Mouse (Mus musculus) midbrain, embryonic 16.5 days (tissue): ENCODE measurements at regions not wholly inside any gene's neighbourhood (a gene's known extent, or its start where the extent isn't known, plus 50 kb on each side); places are given as distances from the start of the nearest gene placed in this dataset.

Experiments
- ATAC-seq: fragments of 200-750 bp; cut with Nextera tagmentation; 2 replicates; pipeline ENCODE4 v1.8.0; 2017; ENCODE audit warnings: moderate TSS enrichment
- H3K27ac ChIP-seq: fragments of 300-500 bp; sonication (generic); 2 replicates; pipeline ENCODE4 v1.5.1; 2014; ENCODE audit warnings: mild to moderate bottlenecking, low read length, mixed read lengths
- H3K27me3 ChIP-seq: fragments of 300-500 bp; sonication (generic); 2 replicates; pipeline ENCODE4 v1.6.1; 2014; ENCODE audit warnings: low read depth, low read length, mixed read lengths; ENCODE audit not compliant: control insufficient read depth, insufficient read depth
- H3K36me3 ChIP-seq: fragments of 300-500 bp; sonication (generic); 2 replicates; pipeline ENCODE4 v1.6.1; 2014; ENCODE audit warnings: mild to moderate bottlenecking, low read length, moderate library complexity, mixed read lengths; ENCODE audit not compliant: control insufficient read depth, insufficient read depth
- H3K4me1 ChIP-seq: fragments of 300-500 bp; sonication (generic); 2 replicates; pipeline ENCODE4 v1.6.1; 2014; ENCODE audit warnings: mild to moderate bottlenecking, low read length, mixed read lengths; ENCODE audit not compliant: control insufficient read depth, insufficient read depth
- H3K4me2 ChIP-seq: fragments of 300-500 bp; sonication (generic); 2 replicates; pipeline ENCODE4 v1.6.1; 2014; ENCODE audit warnings: mild to moderate bottlenecking, low read length, mixed read lengths
- H3K4me3 ChIP-seq: fragments of 300-500 bp; sonication (generic); 2 replicates; pipeline ENCODE4 v1.5.1; 2014; ENCODE audit warnings: low read depth, mild to moderate bottlenecking, low read length, moderate library complexity, mixed read lengths
- H3K9ac ChIP-seq: fragments of 300-500 bp; sonication (generic); 2 replicates; pipeline ENCODE4 v1.6.1; 2014; ENCODE audit warnings: low read depth, low read length, mixed read lengths
- H3K9me3 ChIP-seq: fragments of 300-500 bp; sonication (generic); replicated peaks from 2 replicates; pipeline ENCODE4 v1.6.1; 2014; ENCODE audit warnings: mild to moderate bottlenecking, low read length, mixed read lengths; ENCODE audit not compliant: control insufficient read depth, poor library complexity, severe bottlenecking
- WGBS: fragments of 180-500 bp; shearing (Covaris S2); extraction: QIAGEN DNeasy Blood & Tissue Kit; methylation state at CpG from one replicate; pipeline ENCODE4 v1.1.7; 2014; 5-methylcytosine and 5-hydroxymethylcytosine counted together

GRCm38 (mm10) chr16:93146812-93147211, 320.9 kb upstream of the Runx1 start:
- no peaks in the 10 kb centered on the region for H3K9me3 ChIP-seq
- no peaks in the 10 kb centered on the region for H3K4me1 ChIP-seq
- no peak for ATAC-seq
- H3K4me3 ChIP-seq = no peak overlapping the region
- H3K27ac ChIP-seq = no peak overlapping the region
- no peak overlapping the region for H3K9ac ChIP-seq
- WGBS = 98% methylated on average over 3 of the region's 3 CpGs
- H3K4me2 ChIP-seq = no peak overlapping the region
- no peaks in the 10 kb centered on the region for H3K36me3 ChIP-seq
- no peaks in the 10 kb centered on the region for H3K27me3 ChIP-seq

GRCm38 (mm10) chr16:93145617-93146016, 319.7 kb upstream of the Runx1 start:
- Histone ChIP-seq H3K27ac (no peak overlapping the region), H3K4me3 (no peak overlapping the region), H3K9ac (no peak overlapping the region), H3K36me3 (no peaks in the 10 kb centered on the region), H3K4me1 (no peaks in the 10 kb centered on the region), H3K27me3 (no peaks in the 10 kb centered on the region), H3K4me2 (no peak overlapping the region), H3K9me3 (no peaks in the 10 kb centered on the region)
- ATAC-seq = no peak
- 68% methylated on average over 3 of the region's 3 CpGs for WGBS

GRCm38 (mm10) chr16:93144033-93144432, 318.1 kb upstream of the Runx1 start:
- H3K36me3 ChIP-seq = no peaks in the 10 kb centered on the region
- H3K4me2 ChIP-seq = no peak overlapping the region
- no peak overlapping the region for H3K4me3 ChIP-seq
- H3K9ac ChIP-seq = no peak overlapping the region
- WGBS = 95% methylated on average over 5 of the region's 5 CpGs
- H3K9me3 ChIP-seq = no peaks in the 10 kb centered on the region
- H3K4me1 ChIP-seq = no peaks in the 10 kb centered on the region
- no peaks in the 10 kb centered on the region for H3K27me3 ChIP-seq
- no peak for ATAC-seq
- H3K27ac ChIP-seq = no peak overlapping the region

GRCm38 (mm10) chr16:93143164-93143563, 317.2 kb upstream of the Runx1 start:
- no peaks in the 10 kb centered on the region for H3K9me3 ChIP-seq
- no peak overlapping the region for H3K4me2 ChIP-seq
- H3K27ac ChIP-seq = no peak overlapping the region
- H3K27me3 ChIP-seq = no peaks in the 10 kb centered on the region
- H3K4me3 ChIP-seq = no peak overlapping the region
- no peaks in the 10 kb centered on the region for H3K36me3 ChIP-seq
- ATAC-seq = no peak
- 65% methylated on average over 10 of the region's 10 CpGs for WGBS
- H3K9ac ChIP-seq = no peak overlapping the region
- H3K4me1 ChIP-seq = no peaks in the 10 kb centered on the region

GRCm38 (mm10) chr16:93141967-93142366, 316.0 kb upstream of the Runx1 start:
- H3K9me3 ChIP-seq = no peaks in the 10 kb centered on the region
- no peaks in the 10 kb centered on the region for H3K4me1 ChIP-seq
- WGBS = 64% methylated on average over 6 of the region's 6 CpGs
- no peak overlapping the region for H3K4me3 ChIP-seq
- no peak for ATAC-seq
- H3K4me2 ChIP-seq = no peak overlapping the region
- H3K27me3 ChIP-seq = no peaks in the 10 kb centered on the region
- no peak overlapping the region for H3K9ac ChIP-seq
- H3K36me3 ChIP-seq = no peaks in the 10 kb centered on the region
- no peak overlapping the region for H3K27ac ChIP-seq

- Histone ChIP-seq H3K4me3 (no peak overlapping the region), H3K9me3 (no peaks in the 10 kb centered on the region), H3K36me3 (no peaks in the 10 kb centered on the region), H3K27ac (no peak overlapping the region), H3K9ac (no peak overlapping the region), H3K4me2 (no peak overlapping the region), H3K4me1 (no peaks in the 10 kb centered on the region), H3K27me3 (no peaks in the 10 kb centered on the region)
- ATAC-seq = no peak
- WGBS = 55% methylated on average over 15 of the region's 15 CpGs
Measured at GRCm38 (mm10) chr16:93140535-93141110, 314.7 kb upstream of the Runx1 start.

- Histone ChIP-seq H3K27me3 (no peaks in the 10 kb centered on the region), H3K9me3 (no peaks in the 10 kb centered on the region), H3K4me3 (no peak overlapping the region), H3K4me2 (no peak overlapping the region), H3K27ac (no peak overlapping the region), H3K9ac (no peak overlapping the region), H3K36me3 (no peaks in the 10 kb centered on the region), H3K4me1 (no peaks in the 10 kb centered on the region)
- 75% methylated on average over 1 of the region's 1 CpGs for WGBS
- no peak for ATAC-seq
Measured at GRCm38 (mm10) chr16:93137249-93137648, 311.3 kb upstream of the Runx1 start.

- Histone ChIP-seq H3K9ac (no peak overlapping the region), H3K4me2 (no peak overlapping the region), H3K27me3 (no peaks in the 10 kb centered on the region), H3K9me3 (no peaks in the 10 kb centered on the region), H3K27ac (no peak overlapping the region), H3K36me3 (no peaks in the 10 kb centered on the region), H3K4me3 (no peak overlapping the region), H3K4me1 (no peaks in the 10 kb centered on the region)
- 89% methylated on average over 5 of the region's 5 CpGs for WGBS
- no peak for ATAC-seq
Measured at GRCm38 (mm10) chr16:93131404-93131803, 305.5 kb upstream of the Runx1 start.

GRCm38 (mm10) chr16:93130622-93131021, 304.7 kb upstream of the Runx1 start:
- Histone ChIP-seq H3K4me1 (no peaks in the 10 kb centered on the region), H3K4me3 (no peak overlapping the region), H3K4me2 (no peak overlapping the region), H3K27me3 (no peaks in the 10 kb centered on the region), H3K9me3 (no peaks in the 10 kb centered on the region), H3K27ac (no peak overlapping the region), H3K36me3 (no peaks in the 10 kb centered on the region), H3K9ac (no peak overlapping the region)
- 83% methylated on average over 6 of the region's 6 CpGs for WGBS
- no peak for ATAC-seq
